Mouse (Mus musculus) stomach, embryonic 15.5 days (tissue): ENCODE measurements around the gene Nrk. TPM values are rescaled to one million over a fixed set of nuclear protein-coding genes. Genes with fewer than 3 reads are reported as not detected.

Experiments used
- ATAC-seq: fragments of 200-750 bp; cut with Nextera tagmentation; 2 replicates; pipeline ENCODE4 v1.8.0; 2017; ENCODE audit warnings: low read depth, moderate number of reproducible peaks, moderate TSS enrichment; ENCODE audit not compliant: insufficient read depth, low FRiP score
- H3K27ac ChIP-seq: fragments of 300-500 bp; sonication (generic); 2 replicates; pipeline ENCODE4 v1.5.1; 2015; ENCODE audit warnings: mild to moderate bottlenecking, inconsistent platforms
- H3K27me3 ChIP-seq: fragments of 300-500 bp; sonication (generic); replicated peaks from 2 replicates; pipeline ENCODE4 v1.6.1; 2015; ENCODE audit warnings: inconsistent platforms
- H3K36me3 ChIP-seq: fragments of 300-500 bp; sonication (generic); 2 replicates; pipeline ENCODE4 v1.6.1; 2015; ENCODE audit warnings: inconsistent platforms
- H3K4me1 ChIP-seq: fragments of 300-500 bp; sonication (generic); 2 replicates; pipeline ENCODE4 v1.6.1; 2015; ENCODE audit warnings: inconsistent platforms
- H3K4me2 ChIP-seq: fragments of 300-500 bp; sonication (generic); 2 replicates; pipeline ENCODE4 v1.6.1; 2015; ENCODE audit warnings: mild to moderate bottlenecking, inconsistent platforms
- H3K4me3 ChIP-seq: fragments of 300-500 bp; sonication (generic); replicated peaks from 2 replicates; pipeline ENCODE4 v1.5.1; 2015; ENCODE audit warnings: inconsistent platforms
- H3K9ac ChIP-seq: fragments of 300-500 bp; sonication (generic); 2 replicates; pipeline ENCODE4 v1.6.1; 2015; ENCODE audit warnings: inconsistent platforms
- H3K9me3 ChIP-seq: fragments of 300-500 bp; sonication (generic); 2 replicates; pipeline ENCODE4 v1.6.1; 2016; ENCODE audit warnings: inconsistent platforms
- WGBS: fragments of 180-500 bp; shearing (Covaris S2); methylation state at CpG from one replicate; pipeline ENCODE4 v1.1.7; 2015; 5-methylcytosine and 5-hydroxymethylcytosine counted together
- polyA plus RNA-seq: library from polyadenylated mRNA; unstranded; fragments of >200 nt; fragmentation: Nextera tagmentation; extraction: Ambion mirVana; gene quantifications from 2 replicates; pipeline ENCODE4 v1.2.1, GENCODE M21; 2015

Nrk gene
- polyA plus RNA-seq, 1 experiment from 2014 or later = 28.3 TPM

DNA sequence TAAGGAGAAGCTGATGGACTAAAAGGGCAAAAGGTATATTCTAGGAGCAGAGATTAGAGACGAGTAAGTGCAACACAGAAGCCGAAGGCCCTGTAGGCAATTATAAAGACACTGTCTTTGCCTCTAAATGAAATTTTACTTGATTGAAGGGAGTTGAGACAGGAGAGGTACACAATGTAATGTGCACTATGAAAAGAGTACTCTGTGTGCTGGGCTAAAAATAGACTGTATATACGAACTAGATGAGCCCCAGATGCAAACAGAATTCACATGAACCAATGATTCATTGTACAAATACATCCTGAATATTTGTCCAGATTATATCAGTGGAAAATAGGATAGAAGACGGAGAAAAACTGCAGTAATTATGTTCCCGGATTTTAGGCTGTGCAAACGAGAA is 113.7 kb downstream of the Nrk start:
- Histone ChIP-seq H3K9me3 (no peaks in the 10 kb centered on the region), H3K4me2 (no peak overlapping the region), H3K4me3 (no peak overlapping the region), H3K36me3 (no peaks in the 10 kb centered on the region), H3K9ac (no peak overlapping the region), H3K4me1 (no peaks in the 10 kb centered on the region), H3K27me3 (no peaks in the 10 kb centered on the region), H3K27ac (no peak overlapping the region)
- no peak for ATAC-seq
- WGBS = 38% methylated on average over 6 of the region's 6 CpGs

DNA sequence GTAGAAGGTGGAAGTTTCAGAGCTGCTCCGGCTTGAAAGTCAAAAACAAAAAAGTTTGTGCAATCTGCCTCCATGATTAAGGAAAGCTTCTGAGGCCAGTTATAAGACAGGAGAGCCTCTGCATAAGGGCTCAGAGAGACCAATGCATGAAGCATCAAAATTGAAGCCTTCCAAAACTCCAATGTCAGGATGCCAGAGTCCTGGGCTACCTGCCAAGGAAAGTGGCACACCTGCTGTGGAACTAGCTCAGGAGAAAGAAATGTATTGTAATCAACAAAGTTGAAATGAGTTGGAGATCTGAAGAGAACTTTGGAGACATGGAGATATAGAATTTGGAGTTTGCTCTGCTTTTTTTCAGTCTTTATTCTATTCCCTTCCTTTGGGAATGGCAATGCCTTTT is 123.4 kb downstream of the Nrk start:
- H3K27ac ChIP-seq = no peak overlapping the region
- H3K4me1 ChIP-seq = no peaks in the 10 kb centered on the region
- no peaks in the 10 kb centered on the region for H3K27me3 ChIP-seq
- no peak overlapping the region for H3K4me3 ChIP-seq
- H3K4me2 ChIP-seq = no peak overlapping the region
- no peaks in the 10 kb centered on the region for H3K36me3 ChIP-seq
- ATAC-seq = no peak
- no peak overlapping the region for H3K9ac ChIP-seq
- WGBS = 89% methylated on average over 1 of the region's 1 CpGs
- H3K9me3 ChIP-seq = no peaks in the 10 kb centered on the region

DNA sequence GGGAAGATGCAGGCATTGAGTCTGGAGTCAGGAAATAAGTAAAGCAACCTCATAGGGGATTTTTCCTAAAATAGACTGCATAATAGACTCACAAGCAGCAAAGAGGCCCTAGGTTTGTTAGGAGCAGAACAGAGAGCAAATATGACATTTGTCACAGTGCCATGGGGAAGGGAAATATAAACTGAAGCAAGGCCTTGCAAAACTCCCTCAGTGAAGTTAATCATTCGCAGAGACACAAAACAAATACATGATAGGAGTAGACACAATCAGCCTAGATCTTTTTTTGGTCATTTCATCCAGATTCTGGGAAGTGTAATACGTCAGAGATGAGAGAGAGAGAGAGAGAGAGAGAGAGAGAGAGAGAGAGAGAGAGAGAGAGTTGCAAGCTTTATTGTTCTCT is 125.1 kb downstream of the Nrk start:
- Histone ChIP-seq H3K4me1 (no peaks in the 10 kb centered on the region), H3K27ac (no peak overlapping the region), H3K9ac (no peak overlapping the region), H3K36me3 (no peaks in the 10 kb centered on the region), H3K9me3 (no peaks in the 10 kb centered on the region), H3K4me3 (no peak overlapping the region), H3K4me2 (no peak overlapping the region), H3K27me3 (no peaks in the 10 kb centered on the region)
- ATAC-seq = no peak
- 54% methylated on average over 2 of the region's 2 CpGs for WGBS

DNA sequence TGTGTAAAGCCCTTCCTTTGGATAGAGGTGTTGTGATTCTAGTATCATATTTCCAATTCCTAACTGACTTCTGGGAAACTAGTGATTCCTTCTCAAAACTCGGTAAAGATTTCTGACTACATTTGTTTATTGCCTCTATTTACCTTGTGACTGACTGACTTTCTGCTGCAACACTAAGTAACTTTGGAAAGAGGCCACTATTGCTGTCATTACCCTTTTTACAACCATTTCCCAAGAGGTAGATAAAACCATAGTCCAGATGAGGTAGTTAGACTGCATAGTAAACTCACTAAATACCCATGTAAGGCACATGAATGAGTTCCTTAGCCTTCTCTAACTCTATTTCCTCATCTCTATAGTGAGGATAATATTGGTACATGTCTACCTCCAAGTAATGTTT is 126.9 kb downstream of the Nrk start:
- 72% methylated on average over 1 of the region's 1 CpGs for WGBS
- no peak overlapping the region for H3K4me3 ChIP-seq
- H3K4me2 ChIP-seq = no peak overlapping the region
- no peaks in the 10 kb centered on the region for H3K4me1 ChIP-seq
- no peaks in the 10 kb centered on the region for H3K36me3 ChIP-seq
- no peak overlapping the region for H3K9ac ChIP-seq
- H3K27ac ChIP-seq = no peak overlapping the region
- no peaks in the 10 kb centered on the region for H3K9me3 ChIP-seq
- ATAC-seq = no peak
- H3K27me3 ChIP-seq = no peaks in the 10 kb centered on the region

DNA sequence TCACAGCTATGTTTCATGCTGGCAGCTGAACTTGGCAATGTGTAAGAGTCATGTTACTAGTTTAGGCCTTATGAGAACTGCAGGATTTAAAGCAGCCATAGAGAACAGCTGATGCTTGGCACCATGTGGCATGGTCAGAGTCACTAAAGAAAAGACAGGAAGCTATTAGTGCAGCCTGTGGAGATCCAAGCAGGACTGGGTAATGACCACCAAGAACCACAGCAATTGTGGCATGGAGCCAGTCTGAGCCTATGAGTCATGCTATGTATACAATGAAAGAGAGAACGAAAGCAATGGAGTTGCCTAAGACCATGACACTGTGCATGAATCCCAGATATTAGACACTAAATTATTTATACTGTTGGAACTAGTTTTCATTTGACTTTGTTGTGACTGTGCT is 137.7 kb downstream of the Nrk start:
- ATAC-seq = peak; percentile 56; the same call in 1 of the 2 replicates
- H3K4me1 ChIP-seq = no peaks in the 10 kb centered on the region
- no peak overlapping the region for H3K27ac ChIP-seq
- H3K9me3 ChIP-seq = no peaks in the 10 kb centered on the region
- H3K4me2 ChIP-seq = no peak overlapping the region
- no peak overlapping the region for H3K9ac ChIP-seq
- H3K36me3 ChIP-seq = no peaks in the 10 kb centered on the region
- H3K4me3 ChIP-seq = no peak overlapping the region
- WGBS = 52% methylated on average over 1 of the region's 1 CpGs
- no peaks in the 10 kb centered on the region for H3K27me3 ChIP-seq

DNA sequence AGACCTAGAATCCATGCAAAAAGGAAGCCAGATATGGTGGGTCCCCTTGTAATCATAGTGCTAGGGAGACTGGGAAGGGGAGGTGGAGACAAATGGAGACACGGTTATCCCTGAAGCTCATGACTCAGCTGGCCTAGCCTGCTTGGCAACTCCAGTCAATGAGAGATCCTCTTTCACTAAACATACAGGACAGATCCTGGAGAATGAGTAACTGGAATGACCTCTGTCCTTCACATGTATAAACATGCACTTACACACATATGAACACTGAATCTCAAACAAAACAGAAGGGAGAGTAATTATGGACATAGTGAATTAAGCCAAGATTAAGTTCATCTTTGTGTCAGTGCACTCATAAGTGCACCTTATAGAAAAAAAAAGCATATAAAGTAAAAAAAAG is 138.9 kb downstream of the Nrk start:
- Histone ChIP-seq H3K27me3 (no peaks in the 10 kb centered on the region), H3K36me3 (no peaks in the 10 kb centered on the region), H3K9me3 (no peaks in the 10 kb centered on the region), H3K4me3 (no peak overlapping the region), H3K9ac (no peak overlapping the region), H3K27ac (no peak overlapping the region), H3K4me1 (no peaks in the 10 kb centered on the region), H3K4me2 (no peak overlapping the region)
- no peak for ATAC-seq
- 31% methylated on average over 1 of the region's 1 CpGs for WGBS

Other genes with a start within 250 kb of the Nrk start
- gene Serpina7, start 170.8 kb downstream of the Nrk start, polyA plus RNA-seq = 0.30 TPM in 1 of 2 replicates, not detected in the other
- gene 4930513O06Rik, start 171.8 kb downstream of the Nrk start, polyA plus RNA-seq = 0.22 TPM in 1 of 2 replicates, not detected in the other